Mouse (Mus musculus) ES-Bruce4 (cell line): Measurements from ENCODE around the gene Gps2. TPM values are rescaled to one million over a fixed set of nuclear protein-coding genes. Genes with fewer than 3 reads are reported as not detected.
"Not testable (repeated sequence)": the region's sequence is repeated elsewhere in the genome, so short reads cannot be mapped to it uniquely, and the experiment has no call there.

Source experiments
- H3K27ac ChIP-seq: 2 replicates; pipeline ENCODE4 v1.5.1; 2012; ENCODE audit warnings: low read length, inconsistent platforms; ENCODE audit not compliant: insufficient read depth
- H3K27me3 ChIP-seq: 2 replicates; pipeline ENCODE4 v1.6.1; 2012; ENCODE audit warnings: mild to moderate bottlenecking, low read length, inconsistent platforms; ENCODE audit not compliant: control insufficient read depth, poor library complexity, insufficient read depth, severe bottlenecking
- H3K36me3 ChIP-seq: 2 replicates; pipeline ENCODE4 v1.6.1; 2012; ENCODE audit warnings: inconsistent platforms, mild to moderate bottlenecking, low read length, moderate library complexity; ENCODE audit not compliant: control insufficient read depth, poor library complexity, insufficient read depth, severe bottlenecking
- H3K4me1 ChIP-seq: one replicate; pipeline ENCODE4 v1.8.1; 2011; ENCODE audit warnings: low read length; ENCODE audit not compliant: control insufficient read depth, insufficient read depth
- H3K4me3 ChIP-seq: 2 replicates; pipeline ENCODE4 v1.5.1; 2011; ENCODE audit warnings: low read depth, mild to moderate bottlenecking, low read length
- H3K9ac ChIP-seq: 2 replicates; pipeline ENCODE4 v1.6.1; 2012; ENCODE audit warnings: low read depth, mild to moderate bottlenecking, inconsistent platforms; ENCODE audit not compliant: poor library complexity, severe bottlenecking
- H3K9me3 ChIP-seq: replicated peaks from 2 replicates; pipeline ENCODE4 v1.6.1; 2012; ENCODE audit warnings: mild to moderate bottlenecking, low read length, inconsistent platforms; ENCODE audit not compliant: control insufficient read depth, poor library complexity, insufficient read depth, severe bottlenecking
- CTCF ChIP-seq: IDR thresholded peaks from one replicate; pipeline ENCODE4 v1.8.1; 2011; ENCODE audit warnings: low read depth, low read length
- EP300 ChIP-seq: IDR thresholded peaks from 2 replicates; pipeline ENCODE4 v1.6.1; 2011; ENCODE audit warnings: low read depth, low read length; ENCODE audit not compliant: insufficient read depth
- POLR2A ChIP-seq: IDR thresholded peaks from one replicate; pipeline ENCODE4 v1.8.1; 2011; ENCODE audit warnings: low read length; ENCODE audit not compliant: insufficient read depth
- polyA plus RNA-seq: library from polyadenylated mRNA; stranded (reverse); fragments of >200 nt; gene quantifications from 2 replicates; pipeline ENCODE4 v1.2.4, GENCODE M21; 2011; ENCODE audit warnings: low read depth; ENCODE audit not compliant: missing spikeins, insufficient read depth, insufficient read length

Gene Gps2
- polyA plus RNA-seq, 1 experiment: 24.4 TPM

DNA sequence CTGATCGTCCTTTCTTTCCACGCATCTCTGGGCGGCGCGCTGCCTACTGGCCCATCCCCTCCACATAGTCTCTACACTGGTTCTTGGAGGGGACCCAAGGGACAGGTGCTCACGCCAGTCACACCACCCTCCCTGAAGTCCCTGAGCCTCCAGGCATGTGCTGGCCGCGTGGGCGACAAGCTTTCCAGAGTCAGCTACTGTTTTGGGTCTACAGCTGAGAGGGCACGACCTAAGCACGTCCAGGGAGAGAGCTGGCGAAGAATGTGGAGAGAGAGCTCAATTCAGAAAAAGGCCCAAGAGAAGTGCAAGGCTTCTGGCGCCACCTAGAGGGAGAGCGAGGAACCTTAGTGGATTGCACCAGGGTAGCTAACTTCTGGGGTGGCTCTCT lies 35.1 kb downstream of the Gps2 start:
- Histone ChIP-seq H3K27me3 (no peaks in the 10 kb centered on the region), H3K27ac (no peak overlapping the region), H3K9me3 (no peaks in the 10 kb centered on the region), H3K9ac (peak overlapping the region; percentile 5; the same call in 1 of the 2 replicates), H3K4me1 (no peaks in the 10 kb centered on the region), H3K4me3 (peak overlapping the region; percentile 64), H3K36me3 (no peaks in the 10 kb centered on the region)
- TF ChIP-seq POLR2A (no peak), EP300 (no peak), CTCF (peak; percentile 91)

DNA sequence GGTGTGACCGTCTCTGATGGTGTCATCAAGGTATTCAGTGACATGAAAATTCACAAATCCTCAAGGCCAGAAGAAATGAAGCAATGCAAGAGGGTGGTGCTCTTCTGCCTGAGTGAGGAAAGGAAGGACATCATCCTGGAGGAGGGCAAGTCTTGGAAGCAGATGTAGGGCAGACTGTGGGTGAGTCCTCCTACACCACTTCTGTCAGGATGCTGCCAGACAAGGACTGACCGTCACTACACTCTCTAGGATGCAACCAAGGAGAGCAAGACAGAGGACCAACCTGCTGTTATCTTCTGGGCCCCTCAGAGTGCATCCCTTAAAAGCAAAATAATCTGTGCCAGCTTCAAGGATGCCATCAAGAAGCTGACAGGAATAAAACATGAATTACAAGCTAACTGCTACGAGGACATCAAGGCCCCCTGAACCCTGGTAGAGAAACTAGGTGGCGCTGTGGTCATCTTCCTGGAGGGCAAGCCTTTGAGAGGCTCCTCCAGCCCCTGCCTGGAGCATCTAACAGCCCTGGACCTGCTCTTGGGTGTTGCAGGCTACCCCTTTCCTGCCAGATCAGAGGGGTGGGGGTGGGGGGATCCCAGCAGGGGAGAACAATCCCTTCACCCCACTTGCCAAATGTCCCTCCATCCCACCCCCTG lies 37.2 kb downstream of the Gps2 start:
- Histone ChIP-seq H3K27me3 (no peaks in the 10 kb centered on the region), H3K4me3 (no peak overlapping the region), H3K36me3 (no peaks in the 10 kb centered on the region), H3K9ac (no peak overlapping the region), H3K9me3 (no peaks in the 10 kb centered on the region), H3K27ac (no peak overlapping the region), H3K4me1 (no peaks in the 10 kb centered on the region)
- peak; percentile 63 for TF ChIP-seq CTCF
- no peak for TF ChIP-seq POLR2A

GRCm38 (mm10) chr11:69952274-69952673 lies 38.6 kb downstream of the Gps2 start:
- Histone ChIP-seq H3K4me3 (no peak overlapping the region), H3K27me3 (no peaks in the 10 kb centered on the region), H3K27ac (no peak overlapping the region), H3K36me3 (no peaks in the 10 kb centered on the region), H3K9me3 (no peaks in the 10 kb centered on the region), H3K9ac (no peak overlapping the region), H3K4me1 (no peaks in the 10 kb centered on the region)
- TF ChIP-seq POLR2A (no peak), CTCF (peak; percentile 42), EP300 (no peak)

GRCm38 (mm10) chr11:69953267-69953915 lies 39.7 kb downstream of the Gps2 start:
- H3K27me3 ChIP-seq: no peaks in the 10 kb centered on the region
- H3K9me3 ChIP-seq: no peaks in the 10 kb centered on the region
- no peaks in the 10 kb centered on the region for H3K36me3 ChIP-seq
- TF ChIP-seq EP300 (no peak), POLR2A (no peak), CTCF (no peak)
- no peak overlapping the region for H3K27ac ChIP-seq
- H3K9ac ChIP-seq: no peak overlapping the region
- H3K4me3 ChIP-seq: no peak overlapping the region
- H3K4me1 ChIP-seq: no peaks in the 10 kb centered on the region

DNA sequence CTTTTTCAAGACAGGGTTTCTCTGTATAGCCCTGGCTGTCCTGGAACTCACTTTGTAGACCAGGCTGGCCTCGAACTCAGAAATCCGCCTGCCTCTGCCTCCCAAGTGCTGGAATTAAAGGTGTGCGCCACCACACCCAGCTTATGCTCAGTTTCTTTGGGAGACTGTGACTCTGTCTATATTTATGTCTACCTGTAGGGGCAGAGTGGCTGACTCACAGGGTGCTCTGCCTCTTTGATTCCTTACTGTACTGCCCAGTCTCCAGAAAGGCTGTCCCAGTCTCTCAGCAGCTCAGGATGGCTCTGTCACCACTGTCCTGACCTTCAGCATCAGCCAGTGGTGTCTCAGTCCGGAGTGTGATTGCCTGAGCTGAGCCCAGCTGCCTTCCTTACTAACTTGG lies 41.9 kb downstream of the Gps2 start:
- not testable (repeated sequence) for H3K27ac ChIP-seq, H3K36me3 ChIP-seq, H3K4me3 ChIP-seq, H3K9me3 ChIP-seq, H3K9ac ChIP-seq, H3K27me3 ChIP-seq, H3K4me1 ChIP-seq

DNA sequence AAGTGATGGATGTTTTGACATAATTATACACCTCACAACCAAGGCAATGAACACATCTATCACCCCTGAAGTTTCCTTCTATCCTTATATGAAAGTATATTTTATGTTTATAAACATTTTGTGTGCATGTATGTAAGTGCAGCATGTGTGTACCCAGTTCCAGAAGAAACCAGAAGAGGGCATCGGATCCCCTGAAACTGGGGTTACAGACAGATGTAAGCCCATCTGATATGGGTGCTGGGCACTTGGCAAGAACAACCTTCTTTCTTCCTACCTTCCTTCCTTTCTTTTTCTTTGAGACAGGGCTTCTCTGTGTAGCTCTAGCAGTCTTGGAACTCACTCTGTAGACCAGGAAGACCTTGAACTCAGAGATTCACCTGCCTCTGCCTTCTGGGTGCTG lies 42.5 kb downstream of the Gps2 start:
- no peak overlapping the region for H3K27ac ChIP-seq
- H3K27me3 ChIP-seq: no peaks in the 10 kb centered on the region
- no peak overlapping the region for H3K4me3 ChIP-seq
- H3K36me3 ChIP-seq: no peaks in the 10 kb centered on the region
- no peak for TF ChIP-seq POLR2A
- TF ChIP-seq EP300: no peak
- no peak for TF ChIP-seq CTCF
- H3K9ac ChIP-seq: no peak overlapping the region
- H3K4me1 ChIP-seq: no peaks in the 10 kb centered on the region
- no peaks in the 10 kb centered on the region for H3K9me3 ChIP-seq
